18 mouse cellular contexts compared by ENCODE assay signal in the genomic region with DNA sequence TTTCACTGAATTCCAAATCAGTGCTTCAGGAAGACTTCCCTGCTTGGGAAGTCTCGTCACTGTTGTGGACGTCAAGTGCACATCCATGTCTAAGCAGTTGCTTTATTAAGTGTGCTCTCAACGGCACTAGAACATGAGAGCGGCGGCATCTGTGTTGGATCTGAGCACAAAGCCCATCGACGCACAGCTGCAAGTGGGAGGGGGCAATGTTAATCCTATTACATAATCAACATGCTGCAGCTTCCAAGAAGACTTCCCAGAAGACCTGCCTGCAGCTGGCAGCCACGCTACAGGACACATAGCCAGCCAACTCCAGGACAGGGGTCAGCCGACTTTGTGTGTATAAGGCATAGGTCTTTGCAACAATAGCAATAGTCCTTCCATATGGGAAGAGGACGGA. TPM values are rescaled to one million over a fixed set of nuclear protein-coding genes. Genes with fewer than 3 reads are reported as not detected.
DNase-seq lines count a peak whose midpoint lies in the region; ATAC-seq and TF ChIP-seq lines count a peak whose summit lies in the region.
"Had no signal": no experiment of that assay in that cellular context is flagged by ENCODE, and none has a peak within 500 bp of the region (broad histone marks: within the 10 kb centered on the region; RNA-seq: fewer than 3 reads in every experiment).

No protein-coding gene starts in this region.

- no peaks in the 10 kb centered on the region; the same call in 1 of the 2 replicates for H3K9me3 ChIP-seq in heart, embryonic 12.5 days (replicated peaks)
- no peaks in the 10 kb centered on the region for H3K9me3 ChIP-seq in embryonic facial prominence, embryonic 10.5 days
- H3K9me3 ChIP-seq in liver, embryonic 11.5 days (ENCODE audit: control insufficient read depth, low read length), result no peaks in the 10 kb centered on the region
- H3K9me3 ChIP-seq: embryonic facial prominence, embryonic 15.5 days; heart, embryonic 15.5 days had no signal

- H3K79me2 ChIP-seq in heart, adult 2 months (replicated peaks; ENCODE audit: control insufficient read depth, insufficient read depth, low read length), result no peaks in the 10 kb centered on the region

- no peaks in the 10 kb centered on the region for H3K36me3 ChIP-seq in heart, adult 2 months (ENCODE audit: control insufficient read depth, insufficient read depth, low read length)
- no peaks in the 10 kb centered on the region for H3K36me3 ChIP-seq in heart, embryonic 12.5 days
- H3K36me3 ChIP-seq in embryonic facial prominence, embryonic 10.5 days (replicated peaks), result no peaks in the 10 kb centered on the region
- H3K36me3 ChIP-seq in liver, embryonic 11.5 days (ENCODE audit: control insufficient read depth, insufficient read depth, low read length), result no peaks in the 10 kb centered on the region
- H3K36me3 ChIP-seq: embryonic facial prominence, embryonic 15.5 days; heart, embryonic 15.5 days had no signal

- WGBS in heart, adult 2 months, result 53% methylated on average over 10 of the region's 10 CpGs
- 66% methylated on average over 10 of the region's 10 CpGs for WGBS in heart, embryonic 12.5 days
- whole genome bisulfite sequencing in embryonic facial prominence, embryonic 10.5 days, result 67% methylated on average over 10 of the region's 10 CpGs
- WGBS in liver, embryonic 11.5 days, result 75% methylated on average over 10 of the region's 10 CpGs

- no peak overlapping the region for H3K4me3 ChIP-seq in heart, adult 2 months
- no peak overlapping the region for H3K4me3 ChIP-seq in heart, embryonic 12.5 days
- H3K4me3 ChIP-seq in embryonic facial prominence, embryonic 10.5 days, result no peak overlapping the region
- H3K4me3 ChIP-seq in liver, embryonic 11.5 days (ENCODE audit: low read depth, low read length), result no peak overlapping the region
- H3K4me3 ChIP-seq: embryonic facial prominence, embryonic 15.5 days; heart, embryonic 15.5 days had no signal

- no peak overlapping the region for H3K9ac ChIP-seq in heart, adult 2 months (ENCODE audit: low read depth, low read length)
- H3K9ac ChIP-seq in heart, embryonic 12.5 days, result no peak overlapping the region
- no peak overlapping the region for H3K9ac ChIP-seq in liver, embryonic 11.5 days (ENCODE audit: low read depth, low read length)
- H3K9ac ChIP-seq: embryonic facial prominence, embryonic 15.5 days; heart, embryonic 15.5 days had no signal

- H3K27ac ChIP-seq in heart, adult 2 months, result no peak overlapping the region
- no peak overlapping the region for H3K27ac ChIP-seq in heart, embryonic 12.5 days (ENCODE audit: poor library complexity, severe bottlenecking)
- no peak overlapping the region for H3K27ac ChIP-seq in embryonic facial prominence, embryonic 10.5 days (replicated peaks)
- H3K27ac ChIP-seq in liver, embryonic 11.5 days (ENCODE audit: low read depth, low read length), result no peak overlapping the region
- H3K27ac ChIP-seq: embryonic facial prominence, embryonic 15.5 days; heart, embryonic 15.5 days had no signal

- no peak for TF ChIP-seq POLR2A in heart, adult 2 months (IDR thresholded peaks at IDR 0.05; ENCODE audit: insufficient read depth, low read depth, low read length)

- no peaks in the 10 kb centered on the region; the same call in 1 of the 2 replicates for H3K4me1 ChIP-seq in heart, adult 2 months (ENCODE audit: control insufficient read depth, insufficient read depth, low read length)
- H3K4me1 ChIP-seq in heart, embryonic 12.5 days (replicated peaks), result no peaks in the 10 kb centered on the region
- H3K4me1 ChIP-seq in embryonic facial prominence, embryonic 10.5 days, result peaks cover 8% of the 10 kb centered on the region; the same call in 1 of the 2 replicates
- H3K4me1 ChIP-seq in liver, embryonic 11.5 days (replicated peaks; ENCODE audit: control insufficient read depth, insufficient read depth, low read length), result no peaks in the 10 kb centered on the region

- no peak for TF ChIP-seq EP300 in heart, adult 2 months (IDR thresholded peaks at IDR 0.05; ENCODE audit: insufficient read depth, low read depth, low read length)

- no peak overlapping the region for H3K4me2 ChIP-seq in heart, embryonic 12.5 days
- no peak overlapping the region for H3K4me2 ChIP-seq in liver, embryonic 11.5 days
- H3K4me2 ChIP-seq: embryonic facial prominence, embryonic 15.5 days; heart, embryonic 15.5 days had no signal

- H3K27me3 ChIP-seq in heart, adult 2 months (ENCODE audit: control insufficient read depth, insufficient read depth, low read length), result no peaks in the 10 kb centered on the region
- 0 out of 2 replicates have a peak, but pooled peaks cover under 1% of the 10 kb centered on the region for H3K27me3 ChIP-seq in heart, embryonic 12.5 days (replicated peaks)
- H3K27me3 ChIP-seq in embryonic facial prominence, embryonic 10.5 days (replicated peaks; ENCODE audit: low read depth, poor library complexity, severe bottlenecking), result 0 out of 2 replicates have a peak, but pooled peaks cover 4% of the 10 kb centered on the region
- no peaks in the 10 kb centered on the region for H3K27me3 ChIP-seq in liver, embryonic 11.5 days (replicated peaks; ENCODE audit: control insufficient read depth, insufficient read depth, low read length)
- H3K27me3 ChIP-seq: heart, embryonic 15.5 days; Patski had no signal

- no peak for TF ChIP-seq CTCF in heart, adult 2 months (IDR thresholded peaks at IDR 0.05)

- no peak for ATAC-seq in heart, embryonic 12.5 days (ENCODE audit: insufficient number of reproducible peaks, low FRiP score)
- no peak for ATAC-seq in liver, embryonic 11.5 days (replicated peaks; ENCODE audit: low FRiP score)
- ATAC-seq: forebrain, embryonic 16.5 days; inflammation-experienced regulatory T-cells, adult 6 months; Patski had no signal

- DNase-seq in heart, adult 2 months, result peak; percentile 33 to 34
- DNase-seq in embryonic facial prominence, embryonic 10.5 days (ENCODE audit: low spot score), result peak; percentile 16
- peak; percentile 13 for DNase-seq in heart, adult 8-10 months (ENCODE audit: low spot score)
- DNase-seq in lung, postnatal 25 days (ENCODE audit: low spot score), result peak; percentile 5
- DNase-seq in spleen, postnatal 4 days (ENCODE audit: low spot score in 2 of 2), result no peak
- no peak for DNase-seq in left cerebral cortex, adult 9 months (ENCODE audit: low spot score in 2 of 2)
- DNase-seq in liver, embryonic 11.5 days (ENCODE audit: low spot score), result no peak
- DNase-seq: cerebellum, adult 9-10 months; layer of hippocampus, postnatal 36 days; right cerebral cortex, adult 18-20 months; thymus, postnatal 36 days had no signal

- intact Hi-C loops in heart, adult 2 months (cut with DNase I), result no loop called here

RNA-seq across cellular contexts. Expression of gene Ebf3, which starts 31.8 kb away (rescaled TPM):
- 1 to 10 TPM; 6.1 to 7.5 TPM for total RNA-seq in heart, adult 2 months (2021)
- polyA plus RNA-seq in heart, adult 2 months (2012; rRNA removed), result 5.0 and 6.0 TPM in 2 replicates
- polyA plus RNA-seq in heart, embryonic 12.5 days (2016; fragmentation: Nextera tagmentation; extraction: Ambion mirVana), result 0.61 and 0.65 TPM in 2 replicates
- 8.4 and 9.4 TPM in 2 replicates for polyA plus RNA-seq in embryonic facial prominence, embryonic 10.5 days (2016; fragmentation: Nextera tagmentation; extraction: Ambion mirVana)
- total RNA-seq in heart, adult 8-10 months (2022), result 1 to 10 TPM; 5.0 to 9.3 (median 7.6) TPM
- 0.55 and 0.83 TPM in 2 replicates for polyA plus RNA-seq in liver, embryonic 11.5 days (2014; fragmentation: Nextera tagmentation; extraction: Ambion mirVana)
- polyA plus RNA-seq: inflammation-experienced regulatory T-cells, adult 6 months; liver, adult 2 months had no signal

Comparison
In these comparisons a context has a peak if more than half of its experiments do, and no peak if none do; other contexts are left out.
1. DNase-seq: peak in heart, adult 2 months (2 of 2), embryonic facial prominence, embryonic 10.5 days (single experiment), heart, adult 8-10 months (single experiment) and lung, postnatal 25 days (single experiment); none in spleen, postnatal 4 days (0 of 2), left cerebral cortex, adult 9 months (0 of 2) and liver, embryonic 11.5 days (single experiment).